Mouse (Mus musculus): ENCODE data around the gene Txk.

GRCm38 (mm10) chr5:72763025-72763424 is 10.4 kb upstream of the Txk start:
- TF ChIP-seq POLR2A (IDR thresholded peaks at IDR 0.05; ENCODE audit: control insufficient read depth in 1 of 2, insufficient read depth in 1 of 2, low read depth in 1 of 2, low read length in 2 of 2, poor library complexity in 1 of 2), result no peak
- TF ChIP-seq TCF12 (IDR thresholded peaks at IDR 0.05; ENCODE audit: low read depth, low read length), result peak; percentile 71
- TF ChIP-seq NRF1 (IDR thresholded peaks at IDR 0.05; ENCODE audit: insufficient read depth, low read depth, low read length, poor library complexity, severe bottlenecking), result no peak
- no peak for TF ChIP-seq HCFC1 (IDR thresholded peaks at IDR 0.05; ENCODE audit: low read depth, low read length)
- TF ChIP-seq EP300 (IDR thresholded peaks at IDR 0.05; ENCODE audit: low read depth in 1 of 2, low read length in 2 of 2), result peak; percentile 80 to 91
- no peak for TF ChIP-seq KAT2A (conservative IDR thresholded peaks at IDR 0.05; ENCODE audit: low read depth, low read length)
- TF ChIP-seq ZKSCAN1 (IDR thresholded peaks at IDR 0.05; ENCODE audit: low read depth, low read length), result no peak
- TF ChIP-seq NELFE (IDR thresholded peaks at IDR 0.05; ENCODE audit: low read depth, low read length), result no peak
- no peak for TF ChIP-seq MAX (IDR thresholded peaks at IDR 0.05; ENCODE audit: low read length)
- no peak for TF ChIP-seq CTCF (IDR thresholded peaks at IDR 0.05 in 2 of 3, conservative IDR thresholded peaks at IDR 0.05 in 1 of 3; ENCODE audit: control insufficient read depth in 1 of 3, insufficient read depth in 1 of 3, low read depth in 2 of 3, low read length in 3 of 3, poor library complexity in 1 of 3, severe bottlenecking in 1 of 3)
- TF ChIP-seq TBP (IDR thresholded peaks at IDR 0.05; ENCODE audit: low read depth, low read length), result no peak
